Mouse (Mus musculus): ENCODE results near the gene Kctd4.

Kctd4 gene

GRCm38 (mm10) chr14:75992371-75992770 lies 37.6 kb downstream of the Kctd4 start:
- no peak for DNase-seq

- DNase-seq, result no peak
Observed at GRCm38 (mm10) chr14:75998082-75998481, 43.3 kb downstream of the Kctd4 start.

DNA sequence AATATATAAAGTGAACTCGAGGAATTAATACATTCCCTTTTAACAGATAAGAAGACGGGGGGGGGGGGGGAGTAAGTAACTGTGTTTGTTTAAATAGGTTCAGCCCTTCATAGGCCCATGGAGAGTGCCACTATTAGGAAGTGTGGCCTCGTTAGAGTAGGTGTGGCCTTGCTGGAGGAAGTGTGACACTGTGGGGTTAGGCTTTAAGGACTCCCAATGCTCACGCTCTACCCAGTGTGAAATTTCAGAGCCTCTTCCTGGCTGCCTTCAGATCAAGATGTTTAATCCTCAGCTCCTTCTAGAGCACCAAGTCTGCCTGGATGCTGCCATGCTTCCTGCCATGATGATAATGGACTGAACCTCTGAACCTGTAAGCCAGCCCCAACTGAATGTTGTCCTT lies 47.0 kb downstream of the Kctd4 start:
- DNase-seq, result no peak

DNA sequence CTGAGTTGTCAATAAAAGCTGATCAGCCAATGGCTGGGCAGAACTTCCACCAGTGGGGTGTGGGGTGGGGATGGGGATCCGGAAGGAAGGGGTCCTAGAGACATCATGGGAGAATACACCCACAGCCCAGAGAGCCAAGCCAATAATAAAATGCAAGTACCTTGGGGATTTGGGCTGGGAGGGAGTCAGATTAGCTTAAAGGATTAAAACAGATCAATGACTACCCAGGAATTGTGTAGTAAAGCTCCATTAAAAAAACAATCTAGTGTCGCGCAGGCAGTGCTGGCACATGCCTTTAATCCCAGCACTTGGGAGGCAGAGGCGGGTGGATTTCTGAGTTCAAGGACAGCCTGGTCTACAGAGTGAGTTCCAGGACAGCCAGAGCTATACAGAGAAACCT lies 50.2 kb downstream of the Kctd4 start:
- DNase-seq, result no peak

DNA sequence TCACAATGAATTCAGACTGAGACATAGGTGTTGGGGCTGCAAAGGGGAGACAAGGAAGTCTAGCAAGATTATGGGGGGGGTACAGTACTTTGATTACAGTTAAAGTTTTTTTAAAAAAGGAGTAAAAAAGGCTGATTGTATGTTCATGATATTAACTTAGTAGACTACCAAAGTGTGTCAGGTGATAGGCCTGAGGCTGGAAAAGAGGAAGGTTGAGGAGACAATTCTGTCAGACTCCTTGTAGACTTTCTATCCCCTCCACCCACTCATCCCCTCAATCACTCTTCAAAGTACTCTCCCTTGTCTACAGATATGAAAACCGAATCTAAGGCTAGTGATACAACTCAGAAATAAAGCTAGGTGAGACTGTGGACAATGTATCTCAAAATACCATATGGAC lies 53.4 kb downstream of the Kctd4 start:
- DNase-seq, result no peak

GRCm38 (mm10) chr14:76009185-76009584 lies 54.4 kb downstream of the Kctd4 start:
- no peak for DNase-seq

DNA sequence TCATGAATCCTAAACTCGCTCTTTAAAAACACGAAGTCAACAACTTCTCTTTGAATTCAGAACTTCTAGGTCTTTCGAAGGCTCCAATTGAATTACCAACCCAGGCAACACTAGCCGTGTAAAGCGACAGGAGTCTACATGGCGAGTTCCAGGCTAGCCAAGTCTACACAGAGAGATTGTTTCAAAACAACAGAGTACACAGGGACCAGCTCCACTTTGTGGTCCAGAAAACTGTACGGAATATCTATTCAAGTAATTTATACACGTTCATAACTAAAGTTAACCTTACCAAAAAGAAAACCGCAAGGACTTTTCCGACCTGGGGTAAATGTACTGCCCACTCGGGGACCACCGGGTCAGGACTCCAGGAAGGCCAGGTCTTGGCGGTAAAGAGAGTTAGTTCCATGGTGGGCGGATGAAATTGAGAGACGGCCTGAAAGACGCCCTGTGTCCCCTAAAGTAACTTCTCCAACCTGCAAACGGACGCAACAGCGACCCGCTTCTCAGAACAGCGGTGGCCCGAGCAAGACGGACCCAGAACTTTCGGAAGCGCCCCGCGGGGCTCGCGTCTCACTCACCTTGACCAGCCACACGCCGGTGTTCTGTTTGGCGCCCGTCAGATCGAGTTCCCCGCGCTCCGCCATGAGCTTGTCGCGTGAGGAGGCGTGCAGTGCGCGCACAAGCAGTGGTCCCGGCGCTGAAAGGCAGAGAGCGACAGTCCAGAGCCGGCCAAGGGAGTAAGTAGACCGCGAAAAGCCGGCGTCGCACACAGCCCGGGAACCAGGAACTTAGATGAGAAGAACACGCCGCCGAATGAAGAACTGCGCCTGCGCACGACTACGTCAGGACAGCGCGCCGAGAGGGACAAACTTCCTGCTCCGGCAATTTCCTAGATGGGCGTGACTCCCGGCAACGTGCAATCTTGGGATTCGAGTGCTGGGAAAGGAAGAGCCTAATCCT lies 55.6 kb downstream of the Kctd4 start, which contains the start of gene Gtf2f2:
TSS of gene Gtf2f2 (minus strand) at position 764 of the 960 bp plus-strand sequence.
- peak; percentile 94 for DNase-seq

DNA sequence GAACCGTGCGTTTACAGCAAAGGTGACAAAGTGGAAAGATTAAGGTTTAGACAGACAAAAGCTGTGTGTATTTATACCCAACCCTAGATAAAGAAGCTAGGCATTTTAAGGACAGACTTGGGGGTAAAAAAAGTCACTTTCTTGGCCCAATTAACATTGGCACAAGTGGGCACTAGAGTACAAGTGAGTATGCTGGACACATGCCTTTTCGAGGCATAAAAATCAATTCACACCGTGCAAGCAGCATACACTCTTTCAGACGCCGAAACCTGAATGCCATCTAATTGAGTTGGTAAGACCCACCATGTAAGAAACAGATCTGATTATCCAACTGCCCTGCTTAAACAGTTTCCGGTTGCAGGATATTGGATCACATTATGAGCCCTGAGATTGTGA lies 56.3 kb downstream of the Kctd4 start:
- no peak for DNase-seq

GRCm38 (mm10) chr14:76014331-76014730 lies 59.5 kb downstream of the Kctd4 start:
- no peak for DNase-seq

Data from right cerebral cortex, adult 18-20 months (tissue).